Mouse (Mus musculus): Measurements from ENCODE around the gene Itpr1. TPM values are rescaled to one million over a fixed set of nuclear protein-coding genes. Genes with fewer than 3 reads are reported as not detected.

Itpr1 gene
- 27.6 TPM for polyA plus RNA-seq (2014; fragmentation: Illumina TruSeq; extraction: RNeasy Lipid Tissue Mini Kit (QIAGEN cat#74804); ENCODE audit: low read depth, low replicate concordance)

DNA sequence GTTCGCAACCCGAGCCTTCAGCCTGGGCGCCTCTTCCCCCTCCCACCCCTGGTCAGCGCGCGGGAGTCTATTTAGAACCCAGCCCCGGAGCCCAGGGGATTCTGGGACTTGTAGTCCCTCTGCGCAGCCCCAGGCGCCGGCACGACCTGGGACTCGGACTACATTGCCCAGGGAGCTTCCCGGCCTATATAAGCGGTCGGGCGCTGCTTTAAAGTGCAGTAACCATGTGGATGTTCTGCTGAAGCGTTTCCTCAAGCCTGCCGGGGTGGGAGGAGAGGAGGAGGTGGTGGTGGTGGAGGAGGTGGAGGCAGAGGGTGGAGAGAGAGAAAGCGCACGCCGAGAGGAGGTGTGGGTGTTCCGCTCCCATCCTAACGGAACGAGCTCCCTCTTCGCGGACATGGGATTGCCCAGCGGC lies at the start of gene Itpr1:
Gene Itpr1, plus strand, starts transcription at position 216 of the 415 bp plus-strand sequence.

GRCm38 (mm10) chr6:108184847-108185684 lies 27.8 kb upstream of the Itpr1 start, which contains the start of gene Sumf1:
Sumf1 (minus strand) TSS chr6:108185582.

Other genes with a start within 250 kb of the Itpr1 start
- 4.9 TPM for gene Setmar, start 148.1 kb upstream of the Itpr1 start, polyA plus RNA-seq (2014; fragmentation: Illumina TruSeq; extraction: RNeasy Lipid Tissue Mini Kit (QIAGEN cat#74804); ENCODE audit: low read depth, low replicate concordance)
- gene Sumf1, start 27.5 kb upstream of the Itpr1 start, polyA plus RNA-seq (2014; fragmentation: Illumina TruSeq; extraction: RNeasy Lipid Tissue Mini Kit (QIAGEN cat#74804); ENCODE audit: low read depth, low replicate concordance) = 48.3 TPM